Mouse (Mus musculus): ENCODE measurements at regions not wholly inside any gene's neighbourhood (a gene's known extent, or its start where the extent isn't known, plus 50 kb on each side); places are given as distances from the start of the nearest gene placed in this dataset.

DNA sequence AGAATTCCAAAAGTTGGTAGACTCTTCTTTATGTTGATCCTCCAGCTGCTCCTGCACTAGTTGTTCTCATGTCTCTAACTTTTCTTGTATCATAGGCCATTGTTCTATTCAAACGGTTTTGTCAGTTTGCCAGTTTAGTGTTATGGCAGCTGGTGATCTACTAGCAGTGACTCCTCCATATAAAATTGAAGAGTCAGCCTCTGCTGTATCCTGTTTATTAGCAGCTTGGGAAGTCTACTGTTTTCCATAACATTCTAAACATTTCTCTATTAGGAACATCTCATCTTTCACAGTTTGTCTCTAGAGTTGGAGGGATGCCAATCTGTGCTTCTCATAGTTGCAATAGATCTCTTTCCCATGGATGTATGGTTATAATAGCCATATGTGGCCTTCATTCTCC lies 58.6 kb downstream of the Drd1 start:
- DNase-seq (ENCODE audit: low spot score) = no peak

DNA sequence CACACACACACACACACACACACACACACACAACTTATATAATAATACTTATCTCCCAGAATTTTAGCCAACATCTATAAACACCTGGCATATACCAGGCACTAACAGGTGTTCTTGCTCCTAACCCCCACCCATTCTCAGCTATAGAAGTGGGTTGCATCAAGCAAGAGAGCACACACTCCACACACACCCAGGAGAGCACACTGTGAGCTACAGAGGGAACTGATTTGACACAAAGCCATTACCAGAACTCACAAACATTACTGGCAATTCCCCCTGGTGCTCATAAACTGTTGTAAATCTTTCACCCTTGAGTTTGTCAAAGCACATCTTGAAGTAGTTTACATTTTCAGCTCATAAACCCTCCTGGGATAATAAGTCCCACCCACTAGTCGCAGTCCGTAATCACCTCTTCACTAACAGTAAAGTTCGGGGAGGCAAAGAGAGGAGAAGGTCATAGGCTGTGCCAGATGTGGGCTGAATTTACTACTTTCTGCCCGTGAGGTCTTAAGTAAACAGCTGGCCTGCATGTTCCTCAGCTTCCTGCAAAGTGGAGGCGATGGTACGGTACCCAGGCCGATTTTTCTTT lies 62.5 kb downstream of the Drd1 start:
- DNase-seq (ENCODE audit: low spot score) = no peak

DNA sequence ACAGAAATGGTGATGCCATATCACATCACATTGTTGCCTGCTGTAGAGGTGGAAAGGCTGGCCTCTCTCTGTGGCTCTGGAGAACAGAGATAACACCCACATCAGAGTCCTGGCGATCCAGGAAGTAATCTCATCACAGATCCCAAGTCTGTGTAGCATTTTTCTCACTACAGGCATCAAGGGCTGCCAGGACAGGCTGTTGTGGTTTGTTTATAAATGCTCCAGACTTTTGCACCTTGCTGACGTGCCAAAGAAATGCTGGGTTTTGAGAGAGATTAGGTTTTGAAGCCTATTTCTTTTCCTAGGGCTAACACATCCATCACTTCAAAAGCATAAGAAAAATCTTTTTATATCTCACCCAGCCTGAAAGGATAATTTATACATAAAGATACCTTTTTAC lies 76.3 kb downstream of the Drd1 start:
- DNase-seq (ENCODE audit: low spot score) = no peak

DNA sequence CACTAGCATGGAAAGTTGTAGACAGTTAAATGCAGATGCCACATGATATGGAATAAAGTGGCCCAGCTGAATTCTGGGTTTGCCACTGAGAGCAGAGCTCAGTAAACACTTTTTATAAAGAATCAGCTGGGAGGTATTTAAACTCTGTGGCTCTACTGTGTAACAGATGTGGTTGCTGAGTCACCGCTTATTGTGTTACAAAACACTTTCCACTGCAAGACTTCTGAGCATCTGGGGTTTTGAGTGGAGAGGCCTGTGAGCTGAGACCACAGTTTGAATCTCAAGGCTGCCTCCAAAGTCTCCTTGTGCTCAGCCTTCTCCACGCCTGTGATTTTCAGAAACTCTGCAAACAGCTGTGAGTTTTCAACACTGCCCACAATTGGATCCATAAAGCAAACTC lies 86.1 kb downstream of the Drd1 start:
- no peak for DNase-seq (ENCODE audit: low spot score)

DNA sequence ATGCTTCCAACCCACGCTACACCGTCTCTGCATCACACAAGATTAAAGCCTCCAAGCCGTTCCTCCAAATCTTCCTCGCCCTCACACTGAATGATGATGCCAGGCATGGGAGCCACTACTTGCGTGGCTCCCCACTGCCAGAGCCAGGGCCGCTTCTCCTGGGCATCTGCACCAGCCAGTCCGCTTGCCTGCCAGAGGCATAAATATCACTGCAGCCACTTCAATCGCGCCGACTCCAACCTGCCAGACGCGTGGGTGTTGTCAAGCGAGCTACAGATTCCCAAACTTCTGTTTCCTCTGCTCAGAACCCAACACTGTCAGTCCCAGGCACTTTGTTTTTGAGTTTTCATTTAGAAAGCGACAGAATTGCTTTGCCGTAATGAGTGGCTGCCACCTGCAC lies 99.3 kb downstream of the Drd1 start:
- peak; percentile 31 for DNase-seq (ENCODE audit: low spot score)

DNA sequence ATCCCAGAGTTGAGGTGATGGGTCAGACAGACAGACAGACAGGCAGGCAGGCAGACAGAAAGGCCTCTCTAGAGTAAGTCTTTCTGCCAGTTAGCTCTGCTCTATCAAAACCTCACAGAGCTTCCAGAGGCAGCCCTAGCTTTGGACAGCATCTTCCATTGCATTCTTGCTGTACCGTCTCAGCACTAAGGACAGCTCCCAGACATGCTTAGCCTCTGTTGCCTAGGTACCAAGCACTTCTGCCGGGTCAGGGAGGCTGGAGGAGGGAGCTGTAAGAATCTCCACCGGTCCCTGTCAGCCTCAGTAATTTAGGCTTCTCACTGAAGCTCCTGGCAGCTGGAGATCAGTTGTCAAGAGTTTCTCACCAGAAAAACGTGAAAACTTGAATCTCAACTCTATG lies 107.4 kb downstream of the Drd1 start:
- no peak for DNase-seq (ENCODE audit: low spot score)

DNA sequence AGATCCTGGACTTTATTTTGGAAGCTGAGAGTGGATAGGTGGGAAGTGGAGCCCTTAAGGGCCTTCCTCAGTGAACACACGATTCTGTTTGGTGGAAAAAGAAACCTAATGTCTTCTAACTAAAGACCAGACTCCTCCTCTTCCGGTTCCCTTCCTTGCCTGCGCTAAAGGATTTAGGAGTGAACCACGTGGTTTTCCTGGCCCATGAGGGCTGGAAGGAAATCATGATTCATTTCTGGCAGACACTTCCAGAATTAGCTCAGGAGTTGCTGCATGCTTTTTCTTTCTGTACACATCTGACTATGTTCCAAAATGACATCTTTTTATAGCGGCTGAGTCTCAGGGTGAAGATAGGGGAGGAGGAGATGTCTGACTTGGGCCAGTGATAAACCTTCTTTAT lies 109.8 kb downstream of the Drd1 start:
- no peak for DNase-seq (ENCODE audit: low spot score)

DNA sequence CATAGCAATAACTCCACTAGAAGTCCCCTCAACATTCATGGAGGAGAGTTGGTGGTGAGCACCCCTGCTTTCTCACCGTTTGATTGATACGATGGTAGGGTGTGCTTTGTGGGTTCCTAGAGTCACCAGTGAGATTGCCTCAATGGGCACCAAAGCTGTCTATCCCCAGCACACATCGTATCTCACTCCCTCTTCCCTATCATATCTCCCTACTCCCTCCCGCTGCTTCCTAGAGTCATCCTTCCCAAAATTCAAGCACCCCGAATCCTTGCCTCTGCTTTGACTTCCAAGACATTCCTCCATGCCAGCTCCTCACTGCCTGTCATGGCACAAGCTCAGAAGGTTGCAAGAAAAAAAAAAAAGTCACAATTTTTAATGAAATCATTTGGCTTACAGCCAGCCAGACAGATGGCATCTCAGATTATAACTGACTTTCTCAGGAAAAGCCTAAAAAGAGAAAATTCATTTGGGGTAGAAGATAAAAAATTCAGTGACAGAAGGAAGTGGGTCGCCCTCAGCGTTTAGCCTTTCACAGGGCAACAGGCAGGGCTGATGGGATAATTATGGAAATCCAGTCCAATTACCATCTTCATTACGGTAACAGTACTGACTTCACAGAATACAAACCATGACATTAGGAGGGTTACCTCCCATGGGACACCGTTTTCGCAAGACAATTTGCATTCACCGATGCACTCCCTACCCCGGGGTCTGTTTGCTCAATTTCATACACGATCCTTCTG lies 114.3 kb downstream of the Drd1 start:
- peak; percentile 53 for DNase-seq (ENCODE audit: low spot score)

DNA sequence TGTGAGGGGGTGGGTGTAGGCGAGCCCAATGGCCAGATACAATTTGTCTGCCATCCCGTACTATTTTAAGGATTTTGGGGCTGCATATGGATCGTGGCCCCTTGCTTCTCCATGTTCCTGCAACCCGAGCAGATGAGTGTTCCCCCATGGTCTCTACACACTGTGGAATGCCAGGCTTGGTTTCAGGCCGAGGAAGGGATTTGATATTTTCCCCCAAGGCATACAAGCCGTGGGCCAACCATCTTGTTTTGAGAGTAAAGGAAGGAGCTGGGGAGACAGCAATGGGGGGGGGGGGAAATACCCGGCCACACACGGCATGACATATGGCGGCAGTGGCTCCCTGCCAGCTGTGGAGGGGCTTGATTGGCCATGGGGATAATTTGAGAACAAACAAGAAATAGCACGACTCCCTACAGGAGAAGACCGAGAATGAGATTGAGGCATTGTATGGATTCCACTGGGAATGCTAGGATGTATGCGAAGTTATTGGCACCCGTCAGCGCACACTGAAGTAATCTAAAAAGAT lies 120.3 kb downstream of the Drd1 start:
- no peak for DNase-seq (ENCODE audit: low spot score)

DNA sequence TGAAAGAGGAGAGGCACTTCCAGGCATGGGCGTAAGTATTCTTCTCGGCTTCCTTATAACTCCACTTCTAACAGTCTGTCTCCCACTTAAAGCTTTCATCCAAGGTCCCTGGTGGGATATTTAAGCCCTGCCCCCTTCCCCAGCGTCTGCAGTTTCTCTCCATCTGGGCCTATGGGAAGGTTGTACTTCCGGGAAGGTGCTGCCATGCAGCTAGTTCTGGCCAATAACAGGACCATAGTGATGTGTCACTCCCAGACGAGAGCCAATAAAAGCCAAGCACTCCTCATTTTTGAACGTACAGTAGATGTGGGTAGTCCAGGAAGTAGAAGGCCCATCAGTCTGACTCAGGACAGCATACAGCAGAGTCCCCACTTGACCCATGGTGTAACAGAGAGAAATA lies 121.0 kb downstream of the Drd1 start:
- no peak for DNase-seq (ENCODE audit: low spot score)

DNA sequence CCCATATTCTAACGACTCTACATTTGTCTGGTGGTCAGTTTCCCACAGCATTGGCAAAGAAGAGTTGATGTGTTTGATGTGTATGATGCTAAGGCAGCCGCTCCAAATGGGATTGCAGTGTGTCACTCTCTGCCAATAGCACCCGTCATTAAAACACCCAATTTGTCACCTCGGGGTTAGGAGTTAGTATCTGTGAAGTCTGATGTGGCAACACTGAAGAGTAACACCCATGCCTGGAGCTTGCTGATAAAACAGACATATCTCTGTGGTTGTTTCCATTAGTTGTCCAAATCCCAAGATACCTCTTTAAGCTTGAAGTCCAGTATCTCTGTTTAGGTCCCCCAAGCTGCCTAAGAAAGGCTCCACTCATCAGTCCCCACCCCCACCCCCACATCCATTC lies 129.4 kb downstream of the Drd1 start:
- no peak for DNase-seq (ENCODE audit: low spot score)

DNA sequence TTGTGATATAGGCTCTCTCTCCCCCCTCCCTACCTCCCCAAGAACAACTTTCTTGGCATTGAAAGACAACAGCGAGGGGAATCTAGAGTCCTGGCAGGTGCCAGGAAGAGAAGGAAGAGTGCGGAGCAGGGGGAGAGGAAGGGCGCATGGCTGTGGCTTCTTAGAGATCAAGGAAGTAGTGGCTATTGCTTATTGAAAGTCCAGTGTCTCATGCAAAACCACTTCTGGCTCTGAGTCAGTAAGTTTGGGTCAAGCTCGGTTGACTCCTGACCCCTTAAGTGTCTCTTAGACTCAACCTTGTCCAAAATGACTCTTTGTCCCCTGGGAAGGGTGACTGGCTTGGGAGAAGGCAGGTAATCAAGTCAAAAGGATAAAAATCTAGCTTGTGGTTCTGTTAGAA lies 131.1 kb downstream of the Drd1 start:
- DNase-seq (ENCODE audit: low spot score) = no peak

DNA sequence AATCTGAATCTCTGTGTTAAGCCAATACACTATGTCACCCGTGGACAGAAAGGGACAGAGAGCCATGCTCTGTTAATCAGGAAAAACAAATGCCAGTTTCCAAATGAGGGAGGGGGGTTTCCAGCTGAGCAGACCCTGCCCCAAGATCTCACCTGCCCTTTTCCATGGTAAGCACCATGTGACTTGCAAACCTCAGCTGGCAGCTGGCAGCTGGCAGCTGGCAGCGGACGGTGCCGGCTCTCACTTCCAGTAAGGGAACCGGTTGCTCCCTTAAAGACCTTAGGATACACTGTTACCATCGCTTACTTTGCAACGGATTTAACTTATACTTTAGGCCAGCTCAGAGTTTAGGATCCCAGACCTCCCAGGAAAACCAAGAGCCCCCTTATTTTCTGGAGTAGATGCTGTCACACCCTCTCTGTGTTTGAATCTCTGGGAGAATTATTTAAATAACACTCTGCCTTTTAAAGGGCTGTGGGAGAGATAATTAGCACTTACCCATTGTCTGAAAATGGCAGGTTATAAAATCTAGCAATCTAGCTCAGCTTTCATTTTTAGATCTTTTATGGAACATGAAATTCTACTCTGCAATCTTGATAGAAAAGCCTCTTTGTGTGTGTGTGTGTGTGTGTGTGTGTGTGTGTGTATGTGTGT lies 131.7 kb downstream of the Drd1 start:
- no peak for DNase-seq (ENCODE audit: low spot score)

DNA sequence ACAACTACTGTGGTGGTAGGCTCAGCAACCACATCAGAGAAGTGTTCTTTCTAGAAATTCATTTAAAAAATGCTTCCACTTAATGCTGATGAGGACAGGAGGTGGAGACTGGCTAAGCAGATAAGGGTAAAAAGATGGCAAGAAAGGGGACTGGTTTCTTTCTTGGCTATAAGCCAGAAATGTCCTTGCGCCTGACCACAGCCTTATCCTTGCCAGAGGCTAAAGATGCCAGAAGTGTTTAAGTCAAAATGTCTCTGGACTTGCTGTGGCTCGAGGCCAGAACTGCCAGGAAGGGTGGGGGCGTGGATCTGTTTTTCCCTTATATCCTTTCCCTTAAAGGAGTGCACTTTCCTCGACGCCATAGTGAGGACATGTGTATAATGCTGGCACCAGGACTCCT lies 133.7 kb downstream of the Drd1 start:
- no peak for DNase-seq (ENCODE audit: low spot score)

DNA sequence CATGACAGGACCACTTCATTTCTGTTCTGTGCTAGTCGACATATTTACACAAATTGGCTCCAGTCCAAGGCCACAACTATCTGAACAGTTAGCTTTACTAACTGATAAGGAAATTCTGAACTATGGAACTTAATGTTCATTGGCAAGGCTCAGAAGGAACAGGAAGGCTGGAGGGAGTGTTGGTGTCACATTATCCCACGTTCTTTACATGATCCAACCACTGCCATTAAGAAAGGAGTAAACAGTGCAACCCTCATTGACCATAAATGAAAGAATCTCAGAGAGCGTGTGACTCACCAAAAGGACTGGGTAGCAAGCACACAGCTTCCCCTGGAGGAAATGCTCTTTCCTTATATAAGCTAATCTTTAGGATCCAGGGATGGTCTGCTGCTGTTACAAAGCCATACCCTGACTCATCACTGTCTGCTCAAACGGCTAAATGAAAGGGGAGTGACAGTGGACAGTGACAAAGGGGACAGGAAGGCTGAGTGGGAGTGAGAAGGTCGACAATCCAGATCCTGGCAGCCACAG lies 135.6 kb downstream of the Drd1 start:
- DNase-seq (ENCODE audit: low spot score) = no peak

DNA sequence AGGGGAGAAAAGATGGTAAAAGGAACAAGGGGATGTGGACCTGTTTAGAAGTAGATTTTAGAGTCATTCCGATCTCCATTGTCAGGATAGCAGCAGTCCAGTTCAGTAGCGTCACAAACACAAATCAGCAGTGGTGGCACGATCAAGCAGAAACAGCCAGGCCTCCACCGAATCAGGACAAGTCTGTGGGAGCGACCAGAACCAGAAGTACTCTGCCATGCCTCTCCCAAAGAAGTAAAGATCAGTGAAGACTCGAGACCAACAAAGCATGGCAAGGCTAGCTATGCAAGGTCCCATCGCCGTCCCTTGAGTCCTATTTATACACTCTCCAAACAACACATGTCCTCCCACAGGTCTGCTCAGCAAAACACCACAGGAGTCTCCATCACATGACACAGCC lies 140.0 kb downstream of the Drd1 start:
- no peak for DNase-seq (ENCODE audit: low spot score)

DNA sequence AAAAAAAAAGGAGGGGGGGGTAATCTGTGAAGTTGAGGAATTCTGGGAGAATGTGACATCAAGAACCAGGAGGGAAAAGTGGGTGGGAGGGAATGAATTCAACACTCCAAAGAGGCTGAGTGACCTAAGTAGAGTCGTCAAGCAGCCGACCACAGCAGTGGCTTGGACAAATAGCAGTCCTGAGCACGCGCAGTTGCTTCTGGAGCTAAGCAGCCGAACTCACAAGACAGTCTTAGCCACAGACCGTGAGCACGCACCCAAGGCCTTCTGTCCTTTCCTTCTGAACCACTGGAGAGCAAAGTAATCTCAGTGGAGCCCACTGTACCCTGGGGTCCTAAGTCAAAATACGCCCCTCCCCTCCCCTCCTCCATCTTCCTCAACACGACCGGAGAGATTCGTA lies 141.1 kb downstream of the Drd1 start:
- no peak for DNase-seq (ENCODE audit: low spot score)

DNA sequence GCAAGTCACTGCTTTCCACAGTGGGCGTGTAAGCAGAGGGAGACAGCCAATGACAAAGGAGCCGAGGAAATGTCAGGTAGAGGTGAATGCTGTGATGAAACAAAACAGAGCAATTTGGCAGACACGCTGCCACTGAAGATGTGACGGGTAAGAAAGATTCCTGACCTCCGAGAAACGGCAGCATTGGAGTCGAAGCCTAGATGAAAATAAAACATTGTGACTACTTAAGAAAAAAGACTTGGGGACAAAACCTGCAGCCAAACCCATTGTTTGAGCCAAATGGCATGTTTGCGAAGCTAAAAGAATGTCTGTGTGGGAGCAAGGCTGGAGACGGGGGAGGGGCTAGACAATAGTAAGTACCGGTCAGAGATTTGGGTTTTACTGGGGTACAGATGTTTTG lies 142.0 kb downstream of the Drd1 start:
- no peak for DNase-seq (ENCODE audit: low spot score)

DNA sequence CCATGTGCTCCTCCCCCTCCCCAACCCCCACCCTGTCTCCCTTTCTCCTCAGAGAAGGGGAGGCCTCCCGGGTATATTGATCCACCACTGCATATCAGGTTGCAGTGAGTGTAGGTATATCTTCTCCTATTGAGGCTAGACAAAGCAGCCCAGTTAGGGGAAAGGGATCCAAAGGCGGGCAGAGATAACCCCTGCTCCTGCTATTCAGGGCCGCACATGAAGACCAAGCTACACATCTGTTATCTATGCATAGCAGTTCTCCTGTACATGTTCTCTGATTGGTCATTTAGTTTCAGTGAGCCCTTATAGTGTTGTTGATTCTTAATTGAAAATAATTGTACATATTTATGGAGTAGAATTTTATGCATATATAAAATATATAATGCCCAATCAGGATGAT lies 143.7 kb downstream of the Drd1 start:
- no peak for DNase-seq (ENCODE audit: low spot score)

DNA sequence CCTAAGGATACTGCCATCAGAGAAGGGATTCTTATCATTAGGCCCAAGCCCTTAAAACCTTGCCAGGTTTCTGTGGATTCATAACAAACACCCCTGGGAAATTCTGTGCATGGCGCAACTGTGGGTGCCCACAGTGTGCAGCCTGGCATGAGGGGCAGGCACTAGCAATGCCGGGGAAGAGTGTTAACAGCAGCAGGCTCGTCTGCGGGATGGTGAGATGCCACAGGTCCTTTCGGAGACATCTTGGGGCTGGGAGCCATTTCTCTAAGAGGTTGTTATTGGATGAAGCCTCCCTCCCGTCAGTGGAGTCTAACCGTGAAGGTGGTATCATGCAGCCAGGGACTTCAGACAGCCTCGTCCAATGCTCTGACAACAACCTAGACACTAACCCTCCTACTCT lies 144.2 kb downstream of the Drd1 start:
- no peak for DNase-seq (ENCODE audit: low spot score)

DNA sequence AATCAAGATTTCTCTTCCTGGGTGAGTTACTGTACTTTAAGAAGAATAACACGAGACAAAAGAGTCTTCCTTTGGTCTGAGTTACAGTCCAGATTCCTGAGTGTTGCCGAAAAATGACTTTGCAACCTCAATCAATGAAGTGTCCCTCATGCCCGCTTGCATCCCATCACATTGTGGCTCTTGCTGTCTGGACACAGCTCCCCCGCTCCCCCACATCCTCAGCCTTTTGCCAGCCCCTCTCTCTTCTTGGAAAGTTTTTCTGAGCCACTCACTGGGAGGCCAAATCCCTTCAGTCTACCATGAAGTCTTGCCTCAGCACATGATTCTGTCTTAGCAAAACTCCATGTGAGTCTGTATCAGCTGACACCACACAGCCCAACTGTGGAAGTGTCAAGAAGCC lies 145.3 kb downstream of the Drd1 start:
- no peak for DNase-seq (ENCODE audit: low spot score)

DNA sequence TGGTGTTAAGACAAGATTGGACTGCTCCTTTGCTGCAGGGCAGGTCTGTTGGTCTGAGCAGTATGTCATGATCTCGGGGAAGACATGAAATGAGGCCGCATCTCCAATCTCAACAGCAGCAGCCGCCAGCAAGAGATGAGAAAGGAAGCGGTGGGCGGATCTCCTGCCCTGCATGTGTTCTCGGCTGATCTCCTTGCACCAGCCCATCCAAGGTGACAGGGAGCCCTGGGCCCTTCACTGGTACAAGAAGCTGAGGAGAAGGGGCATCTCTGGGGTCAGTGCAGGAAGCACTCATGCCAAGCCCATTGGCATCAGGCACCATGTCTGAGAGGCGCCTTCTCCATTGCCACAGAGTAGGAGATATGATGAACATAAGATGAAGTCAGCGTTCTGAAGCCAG lies 151.0 kb downstream of the Drd1 start:
- DNase-seq (ENCODE audit: low spot score) = no peak

DNA sequence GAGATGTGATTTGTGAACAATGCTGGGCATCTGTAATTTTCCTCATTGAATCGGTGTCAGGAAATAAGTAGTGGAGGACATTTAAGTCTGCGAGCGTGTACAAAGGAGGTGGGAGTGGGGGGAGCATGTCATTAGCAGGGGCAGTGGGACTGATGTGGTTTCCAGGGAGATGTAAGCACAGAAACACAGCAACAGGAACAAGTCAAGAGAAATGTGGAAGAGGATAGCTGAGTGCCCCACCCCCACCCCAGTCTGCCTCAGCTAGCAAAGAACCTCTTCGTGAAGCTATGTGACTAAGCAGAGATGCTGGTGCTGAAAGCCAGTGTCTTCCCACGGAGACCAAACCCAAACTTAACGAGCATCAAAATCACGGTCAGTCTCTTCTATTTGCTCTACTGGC lies 151.9 kb downstream of the Drd1 start:
- DNase-seq (ENCODE audit: low spot score) = no peak

Measured in layer of hippocampus, adult 9-10 months (tissue).